Mouse (Mus musculus): ENCODE data around the gene Limd1. TPM values are rescaled to one million over a fixed set of nuclear protein-coding genes. Genes with fewer than 3 reads are reported as not detected.
A peak's percentile ranks its signal among the peaks of the same experiment; 100 is the strongest.

Limd1 gene
- total and polyA plus RNA-seq, 2 experiments from 2014 or later = 42.4 to 143 TPM

GRCm38 (mm10) chr9:123503171-123503834 is 24.8 kb downstream of the Limd1 start:
- no peaks in the 10 kb centered on the region for H3K9me3 ChIP-seq (replicated peaks; ENCODE audit: control insufficient read depth, low read length)
- no peak overlapping the region for H3K4me2 ChIP-seq (ENCODE audit: low read depth, low read length)
- peaks cover 30% of the 10 kb centered on the region for H3K4me1 ChIP-seq (ENCODE audit: control insufficient read depth, insufficient read depth)
- H3K36me3 ChIP-seq (replicated peaks; ENCODE audit: control insufficient read depth, insufficient read depth, low read length) = peaks cover 54% of the 10 kb centered on the region
- no peak overlapping the region for H3K4me3 ChIP-seq (ENCODE audit: low read depth, low read length)
- TF ChIP-seq CTCF (IDR thresholded peaks at IDR 0.05; ENCODE audit: low read depth) (no peak), EP300 (IDR thresholded peaks at IDR 0.05; ENCODE audit: low read depth) (no peak)
- no peak for DNase-seq (ENCODE audit: low spot score)
- ATAC-seq (ENCODE audit: insufficient read depth, low read depth) = no peak
- no peaks in the 10 kb centered on the region for H3K27me3 ChIP-seq (ENCODE audit: control insufficient read depth, insufficient read depth, low read length)
- no peak overlapping the region for H3K9ac ChIP-seq (replicated peaks; ENCODE audit: low read depth, low read length)
- no peak overlapping the region for H3K27ac ChIP-seq (ENCODE audit: low read depth)
- 74% methylated on average over 5 of the region's 5 CpGs for WGBS

DNA sequence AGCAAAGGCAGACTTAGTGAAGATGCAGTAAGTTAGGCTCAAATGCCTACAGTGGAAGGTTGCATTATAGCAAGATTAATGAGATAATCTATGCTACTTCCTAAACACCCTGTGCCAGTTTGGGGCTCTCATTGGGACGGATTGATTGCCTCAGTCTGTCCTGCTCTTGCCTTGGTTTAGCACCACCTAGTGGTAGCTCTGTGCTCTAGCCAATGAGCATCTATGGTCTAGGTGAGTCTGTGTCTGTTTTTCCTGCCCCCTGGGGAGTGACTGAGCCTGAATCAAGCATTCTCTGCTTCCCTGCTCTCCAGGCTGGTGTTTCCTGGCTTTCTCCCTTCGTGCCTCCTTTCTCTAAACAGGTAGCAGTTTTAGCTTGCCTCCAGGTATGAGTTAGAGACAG is 25.8 kb downstream of the Limd1 start:
- peak; percentile 72 for ATAC-seq (ENCODE audit: insufficient read depth, low read depth)
- Histone ChIP-seq H3K9ac (replicated peaks; ENCODE audit: low read depth, low read length) (no peak overlapping the region), H3K4me1 (ENCODE audit: control insufficient read depth, insufficient read depth) (peaks cover 30% of the 10 kb centered on the region), H3K9me3 (replicated peaks; ENCODE audit: control insufficient read depth, low read length) (no peaks in the 10 kb centered on the region), H3K4me3 (ENCODE audit: low read depth, low read length) (no peak overlapping the region), H3K36me3 (replicated peaks; ENCODE audit: control insufficient read depth, insufficient read depth, low read length) (peaks cover 48% of the 10 kb centered on the region), H3K27me3 (ENCODE audit: control insufficient read depth, insufficient read depth, low read length) (no peaks in the 10 kb centered on the region), H3K4me2 (ENCODE audit: low read depth, low read length) (no peak overlapping the region), H3K27ac (ENCODE audit: low read depth) (no peak overlapping the region)
- peak; percentile 61 for DNase-seq (ENCODE audit: low spot score)
- TF ChIP-seq CTCF (IDR thresholded peaks at IDR 0.05; ENCODE audit: low read depth) = peak; percentile 93
- no peak for TF ChIP-seq EP300 (IDR thresholded peaks at IDR 0.05; ENCODE audit: low read depth)
- 14% methylated on average over 2 of the region's 2 CpGs for WGBS

GRCm38 (mm10) chr9:123505598-123505997 is 27.1 kb downstream of the Limd1 start:
- Histone ChIP-seq H3K4me1 (ENCODE audit: control insufficient read depth, insufficient read depth) (peaks cover 30% of the 10 kb centered on the region), H3K27ac (ENCODE audit: low read depth) (peak overlapping the region; percentile 61), H3K4me2 (ENCODE audit: low read depth, low read length) (no peak overlapping the region), H3K9ac (replicated peaks; ENCODE audit: low read depth, low read length) (no peak overlapping the region), H3K36me3 (replicated peaks; ENCODE audit: control insufficient read depth, insufficient read depth, low read length) (peaks cover 47% of the 10 kb centered on the region), H3K27me3 (ENCODE audit: control insufficient read depth, insufficient read depth, low read length) (no peaks in the 10 kb centered on the region), H3K9me3 (replicated peaks; ENCODE audit: control insufficient read depth, low read length) (no peaks in the 10 kb centered on the region), H3K4me3 (ENCODE audit: low read depth, low read length) (no peak overlapping the region)
- 17% methylated on average over 1 of the region's 1 CpGs for WGBS
- ATAC-seq (ENCODE audit: insufficient read depth, low read depth) = peak; percentile 34; the same call in 1 of the 2 replicates
- no peak for DNase-seq (ENCODE audit: low spot score)
- TF ChIP-seq EP300 (IDR thresholded peaks at IDR 0.05; ENCODE audit: low read depth) = no peak
- no peak for TF ChIP-seq CTCF (IDR thresholded peaks at IDR 0.05; ENCODE audit: low read depth)

- DNase-seq (ENCODE audit: low spot score) (peak; percentile 42), ATAC-seq (ENCODE audit: insufficient read depth, low read depth) (0 out of 2 replicates have a peak, but pooled peaks have one; percentile 23)
- H3K27ac ChIP-seq (ENCODE audit: low read depth) = peak overlapping the region; percentile 57
- peaks cover 47% of the 10 kb centered on the region for H3K36me3 ChIP-seq (replicated peaks; ENCODE audit: control insufficient read depth, insufficient read depth, low read length)
- H3K4me1 ChIP-seq (ENCODE audit: control insufficient read depth, insufficient read depth) = peaks cover 30% of the 10 kb centered on the region
- WGBS = 26% methylated on average over 4 of the region's 4 CpGs
- H3K27me3 ChIP-seq (ENCODE audit: control insufficient read depth, insufficient read depth, low read length) = no peaks in the 10 kb centered on the region
- H3K4me3 ChIP-seq (ENCODE audit: low read depth, low read length) = no peak overlapping the region
- TF ChIP-seq EP300 (IDR thresholded peaks at IDR 0.05; ENCODE audit: low read depth) (no peak), CTCF (IDR thresholded peaks at IDR 0.05; ENCODE audit: low read depth) (no peak)
- H3K9me3 ChIP-seq (replicated peaks; ENCODE audit: control insufficient read depth, low read length) = no peaks in the 10 kb centered on the region
- H3K4me2 ChIP-seq (ENCODE audit: low read depth, low read length) = peak overlapping the region; percentile 23; the same call in 1 of the 2 replicates
- H3K9ac ChIP-seq (replicated peaks; ENCODE audit: low read depth, low read length) = no peak overlapping the region
Observed at GRCm38 (mm10) chr9:123506270-123507146, 28.0 kb downstream of the Limd1 start.

GRCm38 (mm10) chr9:123507380-123507779 is 28.9 kb downstream of the Limd1 start:
- DNase-seq (ENCODE audit: low spot score) (no peak), ATAC-seq (ENCODE audit: insufficient read depth, low read depth) (peak; percentile 21; the same call in 1 of the 2 replicates)
- TF ChIP-seq CTCF (IDR thresholded peaks at IDR 0.05; ENCODE audit: low read depth) (peak; percentile 54), EP300 (IDR thresholded peaks at IDR 0.05; ENCODE audit: low read depth) (no peak)
- Histone ChIP-seq H3K4me1 (ENCODE audit: control insufficient read depth, insufficient read depth) (peaks cover 30% of the 10 kb centered on the region), H3K4me2 (ENCODE audit: low read depth, low read length) (no peak overlapping the region), H3K9ac (replicated peaks; ENCODE audit: low read depth, low read length) (no peak overlapping the region), H3K4me3 (ENCODE audit: low read depth, low read length) (no peak overlapping the region), H3K27me3 (ENCODE audit: control insufficient read depth, insufficient read depth, low read length) (no peaks in the 10 kb centered on the region), H3K36me3 (replicated peaks; ENCODE audit: control insufficient read depth, insufficient read depth, low read length) (peaks cover 46% of the 10 kb centered on the region), H3K9me3 (replicated peaks; ENCODE audit: control insufficient read depth, low read length) (no peaks in the 10 kb centered on the region), H3K27ac (ENCODE audit: low read depth) (peak overlapping the region; percentile 57; the same call in 1 of the 2 replicates)
- 77% methylated on average over 2 of the region's 2 CpGs for WGBS

All from heart, postnatal 0 days (tissue).